Mouse (Mus musculus) left cerebral cortex, postnatal 14 days (tissue): Measurements from ENCODE around the gene Gm21119. TPM values are rescaled to one million over a fixed set of nuclear protein-coding genes. Genes with fewer than 3 reads are reported as not detected.
"Not testable (repeated sequence)": the region's sequence is repeated elsewhere in the genome, so short reads cannot be mapped to it uniquely, and the experiment has no call there.

Source experiments
- DNase-seq, 2 experiments: peaks; one replicate each; pipeline ENCODE4 v3.0.0; 2021 to 2022; ENCODE audit warnings: low spot score in 2 of 2, mixed read lengths in 1 of 2
- intact Hi-C: fragments of 180-260 bp; cut with DNase I; formaldehyde crosslinking; loops from one replicate; pipeline ENCODE4 v1.15.1; 2025
- total RNA-seq, 2 experiments: library from RNA; stranded (reverse); gene quantifications; 2 replicates each; pipeline ENCODE4 v1.2.3; 2021

The Gm21119 gene
- total RNA-seq, 2 experiments from 2014 or later, result 1.1 to 1.4 TPM

- intact Hi-C loops, DNase-seq: not testable (repeated sequence)
Measured at GRCm38 (mm10) chr8:20637931-20638330, 23.2 kb downstream of the Gm21119 start.

DNA sequence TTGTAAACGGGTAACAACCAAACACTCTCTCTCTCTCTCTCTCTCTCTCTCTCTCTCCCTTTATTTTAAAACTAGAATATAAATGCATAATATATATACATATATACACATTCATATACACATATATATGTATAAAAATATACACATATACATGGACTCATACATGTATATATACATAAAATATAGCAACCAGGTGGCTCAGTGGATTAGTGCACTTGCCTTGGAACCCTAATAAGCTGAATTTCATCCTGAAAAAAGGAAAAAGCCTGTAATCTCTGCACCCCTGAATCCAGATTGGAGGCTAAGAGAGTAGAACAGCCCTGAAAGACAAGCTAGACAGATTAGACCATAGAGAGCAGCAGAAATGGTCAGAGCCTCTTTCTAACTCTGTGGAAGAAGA lies 28.8 kb downstream of the Gm21119 start:
- peak; percentile 3 to 14 for DNase-seq
- intact Hi-C loops, result not testable (repeated sequence)

DNA sequence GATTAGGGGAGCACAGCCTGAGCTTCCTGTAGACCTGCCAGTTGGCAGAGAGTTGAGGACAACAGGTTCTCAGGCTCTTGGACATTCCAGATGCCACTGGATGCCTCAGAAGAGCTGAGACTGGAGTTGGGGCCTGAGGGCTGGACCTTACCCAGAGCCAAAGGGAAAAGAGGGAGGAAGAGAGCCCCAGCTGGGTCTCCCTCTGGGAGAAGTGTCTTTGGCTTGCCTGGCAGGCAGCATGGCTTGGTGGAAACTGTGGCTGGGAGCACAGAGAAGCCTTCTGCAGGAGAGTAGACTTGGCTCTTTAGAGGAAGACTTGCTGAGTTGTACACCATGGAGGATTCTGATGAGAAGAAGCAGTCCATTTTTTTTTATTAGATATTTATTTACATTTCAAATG lies 38.3 kb downstream of the Gm21119 start:
- DNase-seq, result peak in 1 of 2 experiments; percentile 2
- intact Hi-C loops, result not testable (repeated sequence)

- intact Hi-C loops, DNase-seq: not testable (repeated sequence)
Measured at GRCm38 (mm10) chr8:20678418-20678817, 63.7 kb downstream of the Gm21119 start.
